Mouse (Mus musculus): ENCODE measurements around the gene Slc7a6. TPM values are rescaled to one million over a fixed set of nuclear protein-coding genes. Genes with fewer than 3 reads are reported as not detected.
A peak's percentile ranks its signal among the peaks of the same experiment; 100 is the strongest.

Slc7a6 gene
- total RNA-seq, 2 experiments from 2014 or later: 5.8 to 11.0 TPM

- DNase-seq: peak; percentile 83
Measured at GRCm38 (mm10) chr8:106140769-106141168, 27.9 kb upstream of the Slc7a6 start.

GRCm38 (mm10) chr8:106145331-106145730 lies 23.3 kb upstream of the Slc7a6 start:
- DNase-seq: no peak

GRCm38 (mm10) chr8:106146014-106146413 lies 22.6 kb upstream of the Slc7a6 start:
- no peak for DNase-seq

DNA sequence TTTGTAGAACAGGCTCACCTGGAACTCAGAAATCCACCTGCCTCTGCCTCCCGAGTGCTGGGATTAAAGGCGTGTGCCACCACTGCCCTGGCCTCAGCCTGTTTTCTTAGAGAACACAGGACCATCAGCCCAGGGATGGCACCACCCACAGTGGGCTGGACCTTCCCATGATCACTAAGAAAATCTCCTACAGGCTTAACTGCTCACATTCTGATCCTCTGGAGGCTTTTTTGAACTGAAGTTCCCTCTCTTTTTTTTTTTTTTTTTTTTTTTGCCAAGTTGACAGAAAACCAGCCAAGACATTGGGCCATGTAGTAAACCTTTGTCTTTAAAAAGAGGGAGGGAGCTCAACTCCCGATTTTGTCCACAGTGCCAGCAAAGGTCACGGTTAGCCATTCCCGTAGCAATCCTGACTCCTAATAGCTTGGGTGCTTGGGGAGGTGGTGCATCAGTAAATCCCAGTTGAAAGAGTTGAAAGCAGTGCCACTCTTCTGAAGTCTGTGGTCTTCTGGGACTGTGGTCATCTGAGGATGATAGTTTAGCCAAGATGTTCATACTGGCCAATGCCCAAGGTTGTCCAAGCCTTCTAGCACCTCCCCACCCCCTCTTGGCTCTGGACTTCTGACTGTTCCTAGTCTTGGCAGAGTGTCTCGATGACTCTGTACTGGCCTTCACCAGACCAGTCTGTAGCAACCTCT lies 20.6 kb upstream of the Slc7a6 start:
- DNase-seq: no peak

- no peak for DNase-seq
Measured at GRCm38 (mm10) chr8:106149025-106149424, 19.6 kb upstream of the Slc7a6 start.

- peak; percentile 85 for DNase-seq
Measured at GRCm38 (mm10) chr8:106149801-106150652, 18.6 kb upstream of the Slc7a6 start, which contains the start of gene Pla2g15. Pla2g15 (plus strand) TSS chr8:106150399.

GRCm38 (mm10) chr8:106150653-106151000 lies 18.0 kb upstream of the Slc7a6 start:
- DNase-seq: no peak

GRCm38 (mm10) chr8:106151041-106151440 lies 17.6 kb upstream of the Slc7a6 start:
- DNase-seq: no peak

GRCm38 (mm10) chr8:106152876-106153275 lies 15.8 kb upstream of the Slc7a6 start:
- no peak for DNase-seq

GRCm38 (mm10) chr8:106157419-106157818 lies 11.2 kb upstream of the Slc7a6 start:
- DNase-seq: no peak

- no peak for DNase-seq
Measured at GRCm38 (mm10) chr8:106158381-106158780, 10.3 kb upstream of the Slc7a6 start.

DNA sequence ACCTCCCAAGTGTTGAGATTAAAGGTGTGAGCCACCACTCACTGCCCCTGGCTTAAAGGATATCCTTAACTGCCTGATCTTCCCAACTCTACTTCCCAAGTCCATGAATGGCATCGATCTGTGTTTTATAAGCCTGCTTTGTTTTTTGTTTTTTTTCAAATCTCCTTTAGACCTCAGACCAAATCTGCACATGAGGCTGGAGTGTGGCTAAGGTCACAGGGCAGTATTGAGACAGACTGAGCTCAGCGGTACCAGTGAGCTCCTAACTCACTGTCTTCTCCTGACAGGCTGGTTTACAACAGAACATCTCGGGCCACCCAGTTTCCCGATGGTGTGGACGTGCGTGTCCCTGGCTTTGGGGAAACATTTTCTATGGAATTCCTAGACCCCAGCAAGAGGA lies 8.8 kb upstream of the Slc7a6 start:
- DNase-seq: no peak

- DNase-seq: no peak
Measured at GRCm38 (mm10) chr8:106163251-106163650, 5.4 kb upstream of the Slc7a6 start.

DNA sequence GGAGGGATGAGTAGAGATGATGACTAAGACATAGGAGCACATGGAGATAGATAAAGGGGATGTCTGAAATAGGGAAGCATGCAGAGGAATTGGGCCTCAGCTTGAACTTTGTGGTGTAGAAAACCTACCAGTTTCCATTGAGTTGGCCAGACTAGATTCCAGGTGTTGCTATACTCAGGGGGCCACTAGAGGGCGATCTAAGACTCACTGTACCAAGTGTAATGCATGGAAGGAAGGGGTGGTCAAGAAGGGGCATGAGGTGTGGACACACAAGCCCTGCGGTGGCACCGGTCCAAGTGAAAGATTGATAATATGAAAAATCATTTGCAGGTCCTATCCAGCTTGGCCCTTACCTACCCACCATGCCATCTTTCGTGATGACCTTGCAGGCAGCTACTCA lies 3.2 kb upstream of the Slc7a6 start:
- peak; percentile 69 for DNase-seq

GRCm38 (mm10) chr8:106169017-106169933 lies 618 bp downstream of the Slc7a6 start:
- DNase-seq: peak; percentile 37

- no peak for DNase-seq
Measured at GRCm38 (mm10) chr8:106169934-106170480, 1.4 kb downstream of the Slc7a6 start.

DNA sequence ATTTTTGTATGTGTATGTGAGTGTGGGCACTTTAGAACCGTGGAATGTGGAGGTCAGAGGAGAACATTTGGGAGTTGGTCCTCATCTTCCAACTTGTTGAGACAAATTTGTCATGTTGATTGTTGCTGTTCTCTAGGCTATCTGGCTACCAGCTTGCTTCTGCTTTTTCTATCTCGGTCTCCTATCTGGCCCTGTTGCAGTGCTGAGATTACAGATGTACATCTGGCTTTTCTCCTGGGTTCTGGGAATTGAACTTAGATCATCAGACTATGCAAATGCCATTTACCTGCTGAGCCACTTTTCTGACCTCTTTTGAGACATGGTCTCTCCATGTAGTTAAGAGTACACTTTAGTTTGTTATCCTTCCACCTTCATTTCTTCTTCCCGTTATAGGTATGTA lies 4.9 kb downstream of the Slc7a6 start:
- DNase-seq: no peak

GRCm38 (mm10) chr8:106176891-106177290 lies 8.2 kb downstream of the Slc7a6 start:
- DNase-seq: no peak

GRCm38 (mm10) chr8:106177594-106177993 lies 8.9 kb downstream of the Slc7a6 start:
- no peak for DNase-seq

DNA sequence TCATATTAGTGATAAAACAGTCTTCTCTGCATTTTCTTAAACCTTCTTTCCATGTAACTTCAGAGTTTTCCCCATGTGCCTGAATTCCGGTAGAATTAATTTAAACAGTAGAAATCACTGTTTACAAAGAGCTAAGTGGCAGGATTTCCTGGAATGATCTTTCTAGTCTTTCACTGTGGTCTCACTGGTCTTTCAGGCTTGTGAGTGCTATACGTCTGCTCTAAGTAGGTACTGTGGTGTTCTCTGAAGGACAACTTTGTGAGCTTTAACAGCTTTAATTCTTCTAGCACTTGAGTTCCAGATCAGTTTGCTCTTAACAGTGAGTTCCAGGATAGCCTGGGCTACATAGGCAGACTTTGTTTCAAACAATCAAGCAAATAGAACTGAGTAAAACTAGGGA lies 9.8 kb downstream of the Slc7a6 start:
- DNase-seq: no peak

- DNase-seq: no peak
Measured at GRCm38 (mm10) chr8:106185628-106186270, 17.1 kb downstream of the Slc7a6 start.

- DNase-seq: no peak
Measured at GRCm38 (mm10) chr8:106186394-106186793, 17.7 kb downstream of the Slc7a6 start.
